Mouse (Mus musculus): ENCODE measurements around the gene Eaf1. TPM values are rescaled to one million over a fixed set of nuclear protein-coding genes. Genes with fewer than 3 reads are reported as not detected.
A peak's percentile ranks its signal among the peaks of the same experiment; 100 is the strongest.
"Not testable (repeated sequence)": the region's sequence is repeated elsewhere in the genome, so short reads cannot be mapped to it uniquely, and the experiment has no call there.

The Eaf1 gene
- total RNA-seq (2014; rRNA removed) (7.9 and 22.4 TPM in 2 replicates), polyA plus RNA-seq (2015; fragmentation: Nextera tagmentation; extraction: Ambion mirVana) (3.8 and 4.0 TPM in 2 replicates)

GRCm38 (mm10) chr14:31494349-31494974, at the start of gene Eaf1:
Eaf1 (plus strand) TSS chr14:31494399.
- peaks cover 9% of the 10 kb centered on the region; the same call in 1 of the 2 replicates for H3K4me1 ChIP-seq (ENCODE audit: insufficient read depth, low read length)
- DNase-seq (ENCODE audit: low spot score) (peak; percentile 13), ATAC-seq (ENCODE audit: low FRiP score) (peak; percentile 58; the same call in 1 of the 2 replicates)
- peak within 1 kb of the TSS; percentile 86 for H3K4me2 ChIP-seq (ENCODE audit: low read depth, low read length, poor library complexity, severe bottlenecking)
- H3K27me3 ChIP-seq (ENCODE audit: insufficient read depth, low read length) = no peaks in the 10 kb centered on the region
- peaks cover 17% of the 10 kb centered on the region; the same call in 1 of the 2 replicates for H3K36me3 ChIP-seq (ENCODE audit: insufficient read depth, low read length)
- peak within 1 kb of the TSS; percentile 89 for H3K4me3 ChIP-seq (ENCODE audit: low read depth, low read length)
- WGBS = 1% methylated on average over 37 of the region's 37 CpGs
- H3K9ac ChIP-seq (replicated peaks; ENCODE audit: low read length, poor library complexity, severe bottlenecking) = peak within 1 kb of the TSS; percentile 90
- no peak for TF ChIP-seq CTCF (IDR thresholded peaks at IDR 0.05)
- peak within 1 kb of the TSS; percentile 78 for H3K27ac ChIP-seq (ENCODE audit: low read depth, low read length)
- no peaks in the 10 kb centered on the region for H3K9me3 ChIP-seq (ENCODE audit: low read length)

DNA sequence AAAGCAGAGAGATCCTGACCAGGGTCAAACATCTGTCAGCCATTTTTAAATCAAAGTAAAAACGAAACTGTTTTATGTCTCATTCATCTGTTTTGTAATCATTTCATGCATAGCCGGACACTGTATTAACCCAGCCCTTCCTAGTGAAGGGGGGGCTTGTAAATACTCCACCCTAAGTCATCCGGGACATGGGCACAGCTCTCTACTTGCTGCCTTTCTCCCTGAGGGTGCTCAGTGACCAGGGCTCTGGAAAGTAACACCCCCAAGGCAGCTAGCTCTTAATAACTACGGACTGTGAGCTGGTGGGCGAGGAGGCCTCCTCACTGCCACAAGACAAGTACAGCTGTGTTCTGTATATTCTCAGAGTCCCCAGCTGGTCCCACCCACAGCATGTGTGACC, 45.2 kb upstream of the Eaf1 start:
- no peaks in the 10 kb centered on the region for H3K36me3 ChIP-seq (ENCODE audit: insufficient read depth, low read length)
- H3K4me2 ChIP-seq (ENCODE audit: low read depth, low read length, poor library complexity, severe bottlenecking) = no peak overlapping the region
- no peak overlapping the region for H3K9ac ChIP-seq (replicated peaks; ENCODE audit: low read length, poor library complexity, severe bottlenecking)
- no peaks in the 10 kb centered on the region for H3K4me1 ChIP-seq (ENCODE audit: insufficient read depth, low read length)
- WGBS = 81% methylated on average over 5 of the region's 5 CpGs
- H3K27me3 ChIP-seq (ENCODE audit: insufficient read depth, low read length) = no peaks in the 10 kb centered on the region
- DNase-seq (ENCODE audit: low spot score) (no peak), ATAC-seq (ENCODE audit: low FRiP score) (no peak)
- H3K27ac ChIP-seq (ENCODE audit: low read depth, low read length) = no peak overlapping the region
- H3K9me3 ChIP-seq (ENCODE audit: low read length) = no peaks in the 10 kb centered on the region
- TF ChIP-seq CTCF (IDR thresholded peaks at IDR 0.05) = no peak
- H3K4me3 ChIP-seq (ENCODE audit: low read depth, low read length) = no peak overlapping the region

DNA sequence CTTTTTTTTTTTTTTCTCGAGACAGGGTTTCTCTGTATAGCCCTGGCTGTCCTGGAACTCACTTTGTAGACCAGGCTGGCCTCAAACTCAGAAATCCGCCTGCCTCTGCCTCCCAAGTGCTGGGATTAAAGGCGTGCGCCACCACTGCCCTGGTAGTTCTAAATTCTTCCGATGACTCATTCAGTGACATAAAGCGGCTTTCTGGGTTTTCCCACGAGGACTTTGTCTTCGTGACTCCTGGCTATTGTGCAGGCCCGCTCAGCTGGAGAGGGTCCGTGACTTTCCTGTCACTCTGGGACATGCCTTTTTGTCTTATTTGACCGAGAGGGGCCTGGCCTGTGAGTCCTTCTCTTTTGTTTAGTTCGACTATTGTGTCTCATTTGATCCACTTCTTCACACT, 40.3 kb upstream of the Eaf1 start:
- not testable (repeated sequence) for H3K4me2 ChIP-seq (ENCODE audit: low read depth, low read length, poor library complexity, severe bottlenecking); H3K9ac ChIP-seq (replicated peaks; ENCODE audit: low read length, poor library complexity, severe bottlenecking); ATAC-seq (ENCODE audit: low FRiP score); H3K9me3 ChIP-seq (ENCODE audit: low read length); H3K4me3 ChIP-seq (ENCODE audit: low read depth, low read length); H3K27me3 ChIP-seq (ENCODE audit: insufficient read depth, low read length); DNase-seq (ENCODE audit: low spot score); H3K36me3 ChIP-seq (ENCODE audit: insufficient read depth, low read length); H3K27ac ChIP-seq (ENCODE audit: low read depth, low read length); H3K4me1 ChIP-seq (ENCODE audit: insufficient read depth, low read length)
- WGBS = 46% methylated on average over 12 of the region's 12 CpGs

DNA sequence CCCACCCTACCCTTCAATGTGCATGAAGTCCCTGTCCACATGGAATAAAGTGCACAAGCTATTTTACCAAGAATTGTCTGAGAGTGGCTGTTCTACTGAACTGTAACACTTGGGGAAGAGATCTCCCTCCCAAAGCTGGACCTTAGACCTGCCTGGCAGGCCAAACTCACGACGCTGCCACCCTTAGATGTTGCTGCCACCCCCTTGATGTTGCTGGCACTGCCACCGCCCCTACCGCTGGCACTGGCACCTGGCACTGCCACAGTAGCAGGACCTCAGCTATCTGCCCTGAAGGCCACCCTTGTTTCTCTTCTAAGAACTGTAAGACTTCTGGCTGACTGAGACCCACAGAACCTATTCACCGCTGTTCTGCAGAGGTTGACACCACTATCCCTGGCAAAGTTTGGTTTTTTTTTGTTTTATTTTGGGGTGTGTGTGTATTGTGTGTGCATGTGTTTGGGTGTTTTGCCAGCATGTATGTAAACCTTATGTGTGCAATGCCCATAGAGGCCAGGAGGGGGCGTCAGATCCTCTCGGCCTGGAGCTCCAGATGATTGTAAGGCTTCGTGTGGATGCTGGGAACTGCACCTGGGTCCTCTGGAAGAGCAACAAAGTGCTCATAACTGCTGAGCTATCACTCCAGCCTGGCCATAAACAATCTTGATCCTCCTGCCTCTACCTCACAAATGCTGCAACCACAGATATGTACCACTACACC, 39.2 kb upstream of the Eaf1 start:
- Histone ChIP-seq H3K9me3 (ENCODE audit: low read length) (no peaks in the 10 kb centered on the region), H3K27me3 (ENCODE audit: insufficient read depth, low read length) (no peaks in the 10 kb centered on the region), H3K27ac (ENCODE audit: low read depth, low read length) (no peak overlapping the region), H3K36me3 (ENCODE audit: insufficient read depth, low read length) (no peaks in the 10 kb centered on the region), H3K4me2 (ENCODE audit: low read depth, low read length, poor library complexity, severe bottlenecking) (no peak overlapping the region), H3K4me1 (ENCODE audit: insufficient read depth, low read length) (no peaks in the 10 kb centered on the region), H3K4me3 (ENCODE audit: low read depth, low read length) (no peak overlapping the region), H3K9ac (replicated peaks; ENCODE audit: low read length, poor library complexity, severe bottlenecking) (no peak overlapping the region)
- no peak for ATAC-seq (ENCODE audit: low FRiP score)
- peak; percentile 21; the same call in 1 of the 2 replicates for TF ChIP-seq CTCF (IDR thresholded peaks at IDR 0.05)
- no peak for DNase-seq (ENCODE audit: low spot score)
- 92% methylated on average over 8 of the region's 8 CpGs for WGBS

- no peak for DNase-seq (ENCODE audit: low spot score)
- WGBS = 81% methylated on average over 6 of the region's 6 CpGs
Observed at GRCm38 (mm10) chr14:31456064-31456721, 38.0 kb upstream of the Eaf1 start.

GRCm38 (mm10) chr14:31458006-31458405, 36.2 kb upstream of the Eaf1 start:
- Histone ChIP-seq H3K27me3 (ENCODE audit: insufficient read depth, low read length) (no peaks in the 10 kb centered on the region), H3K9ac (replicated peaks; ENCODE audit: low read length, poor library complexity, severe bottlenecking) (no peak overlapping the region), H3K4me2 (ENCODE audit: low read depth, low read length, poor library complexity, severe bottlenecking) (no peak overlapping the region), H3K4me1 (ENCODE audit: insufficient read depth, low read length) (no peaks in the 10 kb centered on the region), H3K27ac (ENCODE audit: low read depth, low read length) (no peak overlapping the region), H3K36me3 (ENCODE audit: insufficient read depth, low read length) (no peaks in the 10 kb centered on the region), H3K4me3 (ENCODE audit: low read depth, low read length) (no peak overlapping the region), H3K9me3 (ENCODE audit: low read length) (no peaks in the 10 kb centered on the region)
- DNase-seq (ENCODE audit: low spot score) (no peak), ATAC-seq (ENCODE audit: low FRiP score) (no peak)
- WGBS = 87% methylated on average over 12 of the region's 12 CpGs
- no peak for TF ChIP-seq CTCF (IDR thresholded peaks at IDR 0.05)

More at GRCm38 (mm10) chr14:31456064-31456721, 38.0 kb upstream of the Eaf1 start:
- H3K27ac ChIP-seq (ENCODE audit: low read depth, low read length) = no peak overlapping the region
- no peak overlapping the region for H3K9ac ChIP-seq (replicated peaks; ENCODE audit: low read length, poor library complexity, severe bottlenecking)
- no peak for TF ChIP-seq CTCF (IDR thresholded peaks at IDR 0.05)
- no peaks in the 10 kb centered on the region for H3K9me3 ChIP-seq (ENCODE audit: low read length)
- H3K4me1 ChIP-seq (ENCODE audit: insufficient read depth, low read length) = no peaks in the 10 kb centered on the region
- no peaks in the 10 kb centered on the region for H3K27me3 ChIP-seq (ENCODE audit: insufficient read depth, low read length)
- H3K36me3 ChIP-seq (ENCODE audit: insufficient read depth, low read length) = no peaks in the 10 kb centered on the region
- no peak overlapping the region for H3K4me2 ChIP-seq (ENCODE audit: low read depth, low read length, poor library complexity, severe bottlenecking)
- H3K4me3 ChIP-seq (ENCODE audit: low read depth, low read length) = no peak overlapping the region
- ATAC-seq (ENCODE audit: low FRiP score) = no peak

Data from midbrain, postnatal 0 days (tissue).